ENCODE assay signal across 8 mouse cellular contexts in the genomic region with DNA sequence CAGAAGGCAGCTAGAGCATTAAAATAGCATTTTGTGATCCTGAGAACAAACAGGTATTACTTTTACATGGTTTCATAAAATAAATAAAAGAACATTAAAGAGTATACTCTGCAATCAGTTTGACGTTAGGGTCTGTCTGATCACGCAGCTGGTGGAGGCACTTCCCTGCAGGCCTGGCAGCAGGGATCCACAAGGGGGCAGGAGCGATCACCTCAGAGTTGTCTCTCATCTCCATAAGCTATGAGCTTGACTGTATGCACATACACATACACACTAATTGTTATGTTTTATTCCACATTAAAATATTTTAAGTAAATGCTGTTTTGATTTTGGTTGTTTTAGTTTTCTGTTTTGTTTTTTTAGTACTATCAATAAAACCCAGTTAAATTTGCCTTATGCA. TPM values are rescaled to one million over a fixed set of nuclear protein-coding genes. Genes with fewer than 3 reads are reported as not detected.
DNase-seq lines count a peak whose midpoint lies in the region; ATAC-seq and TF ChIP-seq lines count a peak whose summit lies in the region.

No protein-coding gene starts in this region.

- ATAC-seq in cerebellum, adult (ENCODE audit: insufficient number of reproducible peaks, low FRiP score, low TSS enrichment), result no peak; the same call in 1 of the 2 replicates
- ATAC-seq in lung, embryonic 14.5 days (ENCODE audit: insufficient read depth), result no peak

- no peaks in the 10 kb centered on the region for H3K36me3 ChIP-seq in kidney, adult 2 months (ENCODE audit: control insufficient read depth, insufficient read depth, low read length)
- no peaks in the 10 kb centered on the region for H3K36me3 ChIP-seq in lung, embryonic 14.5 days (ENCODE audit: insufficient read depth)

- H3K27me3 ChIP-seq in kidney, adult 2 months (replicated peaks; ENCODE audit: control insufficient read depth, insufficient read depth, low read length), result no peaks in the 10 kb centered on the region
- no peaks in the 10 kb centered on the region for H3K27me3 ChIP-seq in lung, embryonic 14.5 days (ENCODE audit: insufficient read depth, low read length)

- H3K4me2 ChIP-seq in lung, embryonic 14.5 days, result no peak overlapping the region

- peak; percentile 54 to 61 for DNase-seq in cerebellum, adult 18-20 months
- DNase-seq in 3134 (ENCODE audit: extremely low read depth, insufficient read length, low spot score), result peak; percentile 13
- peak; percentile 27 for DNase-seq in adrenal gland, adult 8-10 months
- peak; percentile 63 for DNase-seq in kidney, adult 2 months
- DNase-seq in lung, embryonic 14.5 days, result peak; percentile 72
- DNase-seq in skeletal muscle tissue, adult 2 months (ENCODE audit: low read depth, low spot score), result peak; percentile 7

- no peak overlapping the region for H3K9ac ChIP-seq in lung, embryonic 14.5 days

- TF ChIP-seq POLR2A in embryonic fibroblast, embryonic 13.5 days (IDR thresholded peaks at IDR 0.05; ENCODE audit: low read depth, low read length), result no peak
- no peak for TF ChIP-seq POLR2A in kidney, adult 2 months (IDR thresholded peaks at IDR 0.05; ENCODE audit: low read depth, low read length)

- WGBS in kidney, adult 2 months, result 31% methylated on average over 3 of the region's 3 CpGs
- 28% methylated on average over 3 of the region's 3 CpGs for WGBS in lung, embryonic 14.5 days

- H3K27ac ChIP-seq in embryonic fibroblast, embryonic 13.5 days (ENCODE audit: insufficient read depth, low read length), result no peak overlapping the region
- H3K27ac ChIP-seq in kidney, adult 2 months (ENCODE audit: insufficient read depth, low read depth, low read length), result no peak overlapping the region
- H3K27ac ChIP-seq in lung, embryonic 14.5 days (ENCODE audit: low read depth), result no peak overlapping the region

- TF ChIP-seq CTCF in embryonic fibroblast, embryonic 13.5 days (IDR thresholded peaks at IDR 0.05; ENCODE audit: borderline replicate concordance, insufficient read depth, low read length), result peak; percentile 71; the same call in 1 of the 2 replicates
- peak; percentile 82 for TF ChIP-seq CTCF in kidney, adult 2 months (conservative IDR thresholded peaks at IDR 0.05; ENCODE audit: insufficient read depth, insufficient read length, low read depth, low read length)
- TF ChIP-seq CTCF in lung, embryonic 14.5 days (IDR thresholded peaks at IDR 0.05; ENCODE audit: low read depth), result peak; percentile 70

- no peaks in the 10 kb centered on the region for H3K4me1 ChIP-seq in embryonic fibroblast, embryonic 13.5 days (ENCODE audit: control insufficient read depth, insufficient read depth, low read length)
- H3K4me1 ChIP-seq in kidney, adult 2 months (ENCODE audit: control insufficient read depth, insufficient read depth, low read length), result no peaks in the 10 kb centered on the region
- no peaks in the 10 kb centered on the region for H3K4me1 ChIP-seq in lung, embryonic 14.5 days (ENCODE audit: insufficient read depth)

- no peak overlapping the region for H3K4me3 ChIP-seq in embryonic fibroblast, embryonic 13.5 days (ENCODE audit: insufficient read depth, low read length)
- H3K4me3 ChIP-seq in kidney, adult 2 months (ENCODE audit: insufficient read depth, low read depth, low read length), result no peak overlapping the region
- H3K4me3 ChIP-seq in lung, embryonic 14.5 days (ENCODE audit: low read depth, low read length), result no peak overlapping the region

- H3K9me3 ChIP-seq in lung, embryonic 14.5 days (ENCODE audit: low read depth, low read length), result no peaks in the 10 kb centered on the region

RNA-seq across cellular contexts. Expression of gene Rabgap1l, which starts 34.8 kb away (rescaled TPM):
- total RNA-seq in adrenal gland, adult 8-10 months (2022), result 10 to 100 TPM; 27.9 to 45.9 (median 34.6) TPM
- 41.5 and 43.2 TPM in 2 replicates for polyA plus RNA-seq in embryonic fibroblast, embryonic 13.5 days (2011; ENCODE audit: insufficient read length, low read depth, missing spikeins)
- 8.8 and 12.9 TPM in 2 replicates for polyA plus RNA-seq in kidney, adult 2 months (2012; rRNA removed)
- polyA plus RNA-seq in lung, embryonic 14.5 days (2014; fragmentation: Nextera tagmentation; extraction: Ambion mirVana), result 18.9 and 19.3 TPM in 2 replicates

Comparison
In these comparisons a context has a peak if more than half of its experiments do, and no peak if none do; other contexts are left out.
1. DNase-seq: peak in every context shown above with its lines; median percentile 72 in lung, embryonic 14.5 days; 63 in kidney, adult 2 months; 58 in cerebellum, adult 18-20 months; 27 in adrenal gland, adult 8-10 months; 13 in 3134; 7 in skeletal muscle tissue, adult 2 months.